Mouse (Mus musculus) embryonic facial prominence, embryonic 12.5 days (tissue): ENCODE results near the gene Dhx15. TPM values are rescaled to one million over a fixed set of nuclear protein-coding genes. Genes with fewer than 3 reads are reported as not detected.
"Not testable (repeated sequence)": the region's sequence is repeated elsewhere in the genome, so short reads cannot be mapped to it uniquely, and the experiment has no call there.

Source experiments
- ATAC-seq: fragments of 200-750 bp; cut with Nextera tagmentation; 2 replicates; pipeline ENCODE4 v1.8.0; 2017; ENCODE audit not compliant: insufficient number of reproducible peaks, insufficient read depth, low FRiP score, low TSS enrichment
- H3K27ac ChIP-seq: fragments of 300-500 bp; sonication (generic); 2 replicates; pipeline ENCODE4 v1.5.1; 2016; ENCODE audit warnings: mild to moderate bottlenecking
- H3K27me3 ChIP-seq: fragments of 300-500 bp; sonication (generic); 2 replicates; pipeline ENCODE4 v1.6.1; 2016; ENCODE audit warnings: mild to moderate bottlenecking, moderate library complexity
- H3K36me3 ChIP-seq: fragments of 300-500 bp; sonication (generic); 2 replicates; pipeline ENCODE4 v1.6.1; 2016; ENCODE audit warnings: mild to moderate bottlenecking
- H3K4me1 ChIP-seq: fragments of 300-500 bp; sonication (generic); 2 replicates; pipeline ENCODE4 v1.6.1; 2016
- H3K4me2 ChIP-seq: fragments of 300-500 bp; sonication (generic); replicated peaks from 2 replicates; pipeline ENCODE4 v1.6.1; 2016; ENCODE audit warnings: mild to moderate bottlenecking, moderate library complexity
- H3K4me3 ChIP-seq: fragments of 300-500 bp; sonication (generic); 2 replicates; pipeline ENCODE4 v1.5.1; 2016; ENCODE audit warnings: mild to moderate bottlenecking
- H3K9ac ChIP-seq: fragments of 300-500 bp; sonication (generic); 2 replicates; pipeline ENCODE4 v1.6.1; 2016; ENCODE audit warnings: mild to moderate bottlenecking, moderate library complexity
- H3K9me3 ChIP-seq: fragments of 300-500 bp; sonication (generic); 2 replicates; pipeline ENCODE4 v1.6.1; 2016; ENCODE audit warnings: mild to moderate bottlenecking, moderate library complexity
- WGBS: fragments of 180-500 bp; shearing (Covaris S2); methylation state at CpG from one replicate; pipeline ENCODE4 v1.1.7; 2016; 5-methylcytosine and 5-hydroxymethylcytosine counted together
- polyA plus RNA-seq: library from polyadenylated mRNA; unstranded; fragments of >200 nt; fragmentation: Nextera tagmentation; extraction: Ambion mirVana; gene quantifications from 2 replicates; pipeline ENCODE4 v1.2.1, GENCODE M21; 2016

Dhx15 gene
- polyA plus RNA-seq = 185 and 191 TPM in 2 replicates

- peak within 1 kb of the TSS; percentile 99 for H3K9ac ChIP-seq
- no peaks in the 10 kb centered on the region for H3K9me3 ChIP-seq
- peak within 1 kb of the TSS; percentile 97 for H3K4me3 ChIP-seq
- peaks cover 13% of the 10 kb centered on the region for H3K4me1 ChIP-seq
- peak within 1 kb of the TSS; percentile 61 for H3K4me2 ChIP-seq
- peak; percentile 94 for ATAC-seq
- H3K27me3 ChIP-seq = no peaks in the 10 kb centered on the region
- 1% methylated on average over 52 of the region's 53 CpGs for WGBS
- H3K27ac ChIP-seq = peak within 1 kb of the TSS; percentile 94
- no peaks in the 10 kb centered on the region for H3K36me3 ChIP-seq
These were observed at the start of gene Dhx15 for GRCm38 (mm10) chr5:52190371-52191179. TSS of gene Dhx15 (minus strand) at chr5:52190514.

- ATAC-seq = no peak
- H3K9me3 ChIP-seq = no peaks in the 10 kb centered on the region
- H3K4me3 ChIP-seq = no peak overlapping the region
- 87% methylated on average over 5 of the region's 5 CpGs for WGBS
- no peaks in the 10 kb centered on the region for H3K27me3 ChIP-seq
- peaks cover 16% of the 10 kb centered on the region for H3K4me1 ChIP-seq
- no peak overlapping the region for H3K4me2 ChIP-seq
- no peak overlapping the region for H3K27ac ChIP-seq
- no peak overlapping the region for H3K9ac ChIP-seq
- no peaks in the 10 kb centered on the region for H3K36me3 ChIP-seq
These were observed 48.6 kb upstream of the Dhx15 start for GRCm38 (mm10) chr5:52238877-52239276.

- WGBS = 66% methylated on average over 8 of the region's 8 CpGs
- H3K9ac ChIP-seq = no peak overlapping the region
- no peaks in the 10 kb centered on the region for H3K36me3 ChIP-seq
- no peaks in the 10 kb centered on the region for H3K9me3 ChIP-seq
- peaks cover 16% of the 10 kb centered on the region for H3K4me1 ChIP-seq
- H3K27ac ChIP-seq = no peak overlapping the region
- no peak overlapping the region for H3K4me2 ChIP-seq
- no peaks in the 10 kb centered on the region for H3K27me3 ChIP-seq
- ATAC-seq = no peak
- H3K4me3 ChIP-seq = no peak overlapping the region
These were observed 47.8 kb upstream of the Dhx15 start for GRCm38 (mm10) chr5:52237956-52238735.

- H3K9ac ChIP-seq, H3K4me3 ChIP-seq, H3K27ac ChIP-seq, H3K9me3 ChIP-seq, H3K36me3 ChIP-seq, H3K4me2 ChIP-seq, ATAC-seq, H3K27me3 ChIP-seq: not testable (repeated sequence)
- 87% methylated on average over 5 of the region's 6 CpGs for WGBS
- H3K4me1 ChIP-seq = peaks cover 16% of the 10 kb centered on the region
These were observed 46.3 kb upstream of the Dhx15 start for GRCm38 (mm10) chr5:52236585-52236984.

GRCm38 (mm10) chr5:52234570-52234969, 44.3 kb upstream of the Dhx15 start:
- no peak for ATAC-seq
- no peak overlapping the region for H3K4me2 ChIP-seq
- 0 out of 2 replicates have a peak overlapping the region, but pooled peaks have one; percentile 57 for H3K27ac ChIP-seq
- H3K9me3 ChIP-seq = no peaks in the 10 kb centered on the region
- H3K4me3 ChIP-seq = no peak overlapping the region
- H3K4me1 ChIP-seq = peaks cover 16% of the 10 kb centered on the region
- H3K36me3 ChIP-seq = no peaks in the 10 kb centered on the region
- no peak overlapping the region for H3K9ac ChIP-seq
- WGBS = 58% methylated on average over 7 of the region's 7 CpGs
- H3K27me3 ChIP-seq = no peaks in the 10 kb centered on the region

GRCm38 (mm10) chr5:52233891-52234290, 43.6 kb upstream of the Dhx15 start:
- Histone ChIP-seq H3K4me2 (no peak overlapping the region), H3K4me3 (no peak overlapping the region), H3K27me3 (no peaks in the 10 kb centered on the region), H3K4me1 (peaks cover 16% of the 10 kb centered on the region), H3K36me3 (no peaks in the 10 kb centered on the region), H3K27ac (0 out of 2 replicates have a peak overlapping the region, but pooled peaks have one; percentile 57), H3K9ac (no peak overlapping the region), H3K9me3 (no peaks in the 10 kb centered on the region)
- ATAC-seq = peak; percentile 80; the same call in 1 of the 2 replicates
- WGBS = 38% methylated on average over 2 of the region's 2 CpGs

- Histone ChIP-seq H3K4me3 (no peak overlapping the region), H3K27me3 (no peaks in the 10 kb centered on the region), H3K4me1 (peaks cover 11% of the 10 kb centered on the region), H3K9me3 (no peaks in the 10 kb centered on the region), H3K4me2 (no peak overlapping the region), H3K36me3 (no peaks in the 10 kb centered on the region), H3K9ac (no peak overlapping the region), H3K27ac (no peak overlapping the region)
- WGBS = 68% methylated on average over 2 of the region's 2 CpGs
- ATAC-seq = no peak
These were observed 42.3 kb upstream of the Dhx15 start for GRCm38 (mm10) chr5:52232611-52233010.

GRCm38 (mm10) chr5:52232199-52232598, 41.9 kb upstream of the Dhx15 start:
- Histone ChIP-seq H3K36me3 (no peaks in the 10 kb centered on the region), H3K4me1 (peaks cover 9% of the 10 kb centered on the region), H3K27ac (no peak overlapping the region), H3K27me3 (no peaks in the 10 kb centered on the region), H3K4me2 (no peak overlapping the region), H3K9ac (no peak overlapping the region), H3K4me3 (no peak overlapping the region), H3K9me3 (no peaks in the 10 kb centered on the region)
- ATAC-seq = no peak
- WGBS = 90% methylated on average over 1 of the region's 2 CpGs

GRCm38 (mm10) chr5:52230466-52230865, 40.2 kb upstream of the Dhx15 start:
- Histone ChIP-seq H3K4me2 (no peak overlapping the region), H3K27me3 (no peaks in the 10 kb centered on the region), H3K4me3 (no peak overlapping the region), H3K27ac (no peak overlapping the region), H3K36me3 (no peaks in the 10 kb centered on the region), H3K9ac (no peak overlapping the region), H3K9me3 (no peaks in the 10 kb centered on the region), H3K4me1 (peaks cover 9% of the 10 kb centered on the region)
- ATAC-seq = no peak
- WGBS = 87% methylated on average over 7 of the region's 7 CpGs

GRCm38 (mm10) chr5:52226677-52227076, 36.4 kb upstream of the Dhx15 start:
- Histone ChIP-seq H3K27me3 (no peaks in the 10 kb centered on the region), H3K4me1 (no peaks in the 10 kb centered on the region), H3K9me3 (no peaks in the 10 kb centered on the region), H3K36me3 (no peaks in the 10 kb centered on the region), H3K9ac (no peak overlapping the region), H3K4me3 (no peak overlapping the region), H3K27ac (no peak overlapping the region), H3K4me2 (no peak overlapping the region)
- ATAC-seq = no peak
- 81% methylated on average over 3 of the region's 3 CpGs for WGBS

- H3K36me3 ChIP-seq = no peaks in the 10 kb centered on the region
- no peak overlapping the region for H3K4me3 ChIP-seq
- ATAC-seq = no peak
- no peaks in the 10 kb centered on the region for H3K9me3 ChIP-seq
- WGBS = 83% methylated on average over 5 of the region's 5 CpGs
- no peak overlapping the region for H3K27ac ChIP-seq
- H3K27me3 ChIP-seq = no peaks in the 10 kb centered on the region
- H3K4me1 ChIP-seq = peaks cover 14% of the 10 kb centered on the region; the same call in 1 of the 2 replicates
- H3K9ac ChIP-seq = no peak overlapping the region
- no peak overlapping the region for H3K4me2 ChIP-seq
These were observed 31.3 kb upstream of the Dhx15 start for GRCm38 (mm10) chr5:52221596-52221995.
